Mouse (Mus musculus) retina, embryonic 14.5 days (tissue): ENCODE measurements around the gene Man1c1.

Experiments used
- DNase-seq: peaks from one replicate; pipeline ENCODE4 v3.0.0-alpha.2; 2015; ENCODE audit warnings: low spot score

Gene Man1c1

GRCm38 (mm10) chr4:134703835-134704546, at the start of gene Man1c1:
Gene Man1c1 (minus strand): TSS chr4:134704290.
- peak; percentile 100 for DNase-seq

GRCm38 (mm10) chr4:134753516-134754261, 49.6 kb upstream of the Man1c1 start:
- no peak for DNase-seq

GRCm38 (mm10) chr4:134752911-134753426, 48.9 kb upstream of the Man1c1 start:
- DNase-seq = no peak

- DNase-seq = no peak
Measured at GRCm38 (mm10) chr4:134751682-134752380, 47.7 kb upstream of the Man1c1 start.

GRCm38 (mm10) chr4:134750825-134751224, 46.7 kb upstream of the Man1c1 start:
- DNase-seq = no peak

GRCm38 (mm10) chr4:134750263-134750662, 46.2 kb upstream of the Man1c1 start:
- DNase-seq = no peak

GRCm38 (mm10) chr4:134749301-134750030, 45.4 kb upstream of the Man1c1 start:
- peak; percentile 51 for DNase-seq

GRCm38 (mm10) chr4:134745900-134746661, 42.0 kb upstream of the Man1c1 start:
- no peak for DNase-seq

- DNase-seq = peak; percentile 44
Measured at GRCm38 (mm10) chr4:134743881-134744633, 40.0 kb upstream of the Man1c1 start.

- peak; percentile 41 for DNase-seq
Measured at GRCm38 (mm10) chr4:134741949-134742348, 37.9 kb upstream of the Man1c1 start.

- no peak for DNase-seq
Measured at GRCm38 (mm10) chr4:134740186-134740585, 36.1 kb upstream of the Man1c1 start.

GRCm38 (mm10) chr4:134739530-134739929, 35.4 kb upstream of the Man1c1 start:
- no peak for DNase-seq

GRCm38 (mm10) chr4:134737365-134737910, 33.3 kb upstream of the Man1c1 start:
- no peak for DNase-seq

- DNase-seq = no peak
Measured at GRCm38 (mm10) chr4:134736147-134736546, 32.1 kb upstream of the Man1c1 start.

GRCm38 (mm10) chr4:134734629-134735081, 30.6 kb upstream of the Man1c1 start:
- DNase-seq = no peak

- peak; percentile 65 for DNase-seq
Measured at GRCm38 (mm10) chr4:134734038-134734628, 30.0 kb upstream of the Man1c1 start.

GRCm38 (mm10) chr4:134733371-134733770, 29.3 kb upstream of the Man1c1 start:
- no peak for DNase-seq

GRCm38 (mm10) chr4:134730106-134730505, 26.0 kb upstream of the Man1c1 start:
- no peak for DNase-seq

GRCm38 (mm10) chr4:134725735-134726345, 21.8 kb upstream of the Man1c1 start:
- DNase-seq = no peak
